Mouse (Mus musculus) stomach, postnatal 0 days (tissue): ENCODE measurements around the gene Cluh.

Source experiments
- CTCF ChIP-seq: IDR thresholded peaks from 2 replicates; pipeline ENCODE4 v1.5.1; 2016; ENCODE audit warnings: antibody characterized with exemption, low read depth, mild to moderate bottlenecking, moderate library complexity
- EP300 ChIP-seq: optimal IDR thresholded peaks from 2 replicates; pipeline ENCODE3; 2016; ENCODE audit warnings: antibody characterized with exemption

GRCm38 (mm10) chr11:74619956-74620300 is 29.4 kb upstream of the Cluh start:
- TF ChIP-seq EP300 (no peak), CTCF (no peak)
